Mouse (Mus musculus) right cerebral cortex, adult 2 months (tissue): ENCODE measurements at regions not wholly inside any gene's neighbourhood (a gene's known extent, or its start where the extent isn't known, plus 50 kb on each side); places are given as distances from the start of the nearest gene placed in this dataset.

Experiments used
- DNase-seq, 2 experiments: peaks; one replicate each; pipeline ENCODE4 v3.0.0; 2021 to 2022; ENCODE audit warnings: low spot score in 2 of 2

DNA sequence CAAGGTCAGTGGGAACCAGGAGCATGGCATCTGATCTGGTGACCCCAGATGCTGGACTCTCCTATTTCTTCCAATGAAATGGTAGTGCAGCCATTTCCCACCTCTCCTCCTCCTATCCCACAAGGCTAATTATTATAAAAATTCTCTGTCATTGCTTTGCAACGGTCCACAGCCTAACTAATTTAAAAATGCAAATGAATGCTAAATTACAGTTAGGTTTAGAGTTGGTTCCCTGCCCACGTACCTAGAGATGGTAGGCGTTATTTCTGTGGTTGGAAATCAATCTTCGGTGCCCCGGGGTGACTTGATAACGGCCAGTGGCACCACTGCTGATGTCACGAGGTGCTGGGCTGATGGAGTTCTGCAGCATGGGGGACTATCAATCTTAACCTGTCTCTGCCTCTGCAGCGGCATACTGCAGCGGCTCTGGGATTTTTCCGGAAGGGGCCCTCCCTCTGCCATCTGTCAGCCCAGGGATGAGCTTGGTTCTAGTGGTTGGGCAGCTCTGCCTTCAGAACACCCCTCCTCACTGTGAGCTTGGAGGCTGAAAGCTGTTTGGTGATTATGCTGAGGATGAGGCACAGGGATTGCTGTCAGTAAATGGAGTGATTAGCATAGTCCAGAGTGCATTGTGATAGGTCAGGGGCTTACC is 66.5 kb downstream of the Nmur2 start:
- peak; percentile 65 to 70 for DNase-seq

DNA sequence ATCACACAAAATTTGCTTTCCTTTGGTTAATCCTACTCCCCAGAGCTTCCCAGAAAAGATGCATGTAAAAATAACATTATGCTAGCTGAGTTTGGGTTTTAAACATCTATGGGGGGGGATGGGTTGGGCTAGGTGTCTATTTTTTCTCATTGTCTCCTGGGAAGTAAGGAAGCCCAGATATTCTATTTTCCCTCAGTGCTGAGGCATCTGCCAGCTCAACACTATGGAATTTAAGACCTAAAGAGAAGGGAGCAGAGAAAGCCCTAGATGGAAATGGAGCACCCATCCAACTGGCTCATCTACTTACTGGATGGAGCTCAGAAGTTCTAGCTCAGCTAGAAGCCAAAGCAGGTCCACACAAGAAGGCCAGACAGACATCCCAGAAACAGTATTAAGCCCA is 74.2 kb downstream of the Nmur2 start:
- DNase-seq, result no peak

DNA sequence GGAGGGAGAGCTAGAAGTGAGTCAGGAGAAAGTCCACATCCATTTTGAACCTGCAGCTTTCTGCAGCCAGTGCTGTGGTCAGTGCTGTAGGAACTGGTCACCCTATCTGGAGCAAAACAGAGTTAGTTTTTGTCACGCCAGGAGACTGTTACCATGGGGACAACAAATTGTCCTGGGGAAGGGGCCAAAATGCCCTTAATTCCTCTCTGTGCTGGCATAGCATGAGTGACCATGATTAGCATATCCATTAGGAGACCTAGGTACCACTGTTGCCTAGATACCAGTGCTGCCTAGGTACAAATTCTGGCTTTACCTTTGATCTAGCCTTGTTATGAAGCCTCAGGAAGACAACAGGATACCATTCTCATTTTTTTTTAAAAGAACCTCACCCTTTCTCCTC is 82.4 kb downstream of the Nmur2 start:
- DNase-seq, result peak in 1 of 2 experiments; percentile 39

DNA sequence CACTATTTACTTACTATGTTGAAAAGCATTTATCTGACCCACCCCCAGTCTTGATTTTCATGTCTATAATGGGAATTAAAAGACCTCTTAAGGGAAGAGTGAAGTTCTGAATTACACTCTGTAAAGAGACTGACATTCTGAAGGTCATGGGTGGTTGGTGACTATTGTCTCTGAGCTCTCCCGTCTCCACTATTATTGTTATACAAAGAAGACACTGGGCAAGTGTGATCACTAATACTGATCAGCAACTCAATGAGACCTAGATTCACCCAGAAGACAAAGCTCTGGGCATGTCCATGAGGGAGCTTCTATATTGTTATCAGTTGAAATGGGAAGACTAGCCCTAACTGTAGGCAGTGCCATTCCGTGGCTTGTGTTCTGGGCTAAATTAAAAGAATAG is 83.5 kb downstream of the Nmur2 start:
- no peak for DNase-seq

DNA sequence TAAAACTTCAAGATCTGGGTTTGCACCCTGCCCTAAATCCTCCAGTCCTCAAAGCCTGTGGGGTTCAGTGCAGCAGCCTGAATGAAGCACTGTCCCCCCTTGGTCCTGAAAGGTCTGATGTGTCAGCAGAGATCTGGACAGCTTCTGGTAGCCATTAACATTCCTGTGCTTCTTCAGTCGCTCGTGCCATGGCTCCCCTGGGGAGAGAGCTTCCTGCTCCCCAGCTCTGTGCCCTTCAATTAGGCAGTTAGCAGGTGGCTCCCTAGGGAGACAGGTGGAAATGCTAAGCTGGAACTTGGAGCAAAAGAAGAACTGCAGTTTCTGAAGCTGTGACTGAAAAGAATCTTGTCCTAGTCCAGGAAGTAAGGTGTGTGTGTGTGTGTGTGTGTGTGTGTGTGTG is 87.1 kb downstream of the Nmur2 start:
- no peak for DNase-seq

DNA sequence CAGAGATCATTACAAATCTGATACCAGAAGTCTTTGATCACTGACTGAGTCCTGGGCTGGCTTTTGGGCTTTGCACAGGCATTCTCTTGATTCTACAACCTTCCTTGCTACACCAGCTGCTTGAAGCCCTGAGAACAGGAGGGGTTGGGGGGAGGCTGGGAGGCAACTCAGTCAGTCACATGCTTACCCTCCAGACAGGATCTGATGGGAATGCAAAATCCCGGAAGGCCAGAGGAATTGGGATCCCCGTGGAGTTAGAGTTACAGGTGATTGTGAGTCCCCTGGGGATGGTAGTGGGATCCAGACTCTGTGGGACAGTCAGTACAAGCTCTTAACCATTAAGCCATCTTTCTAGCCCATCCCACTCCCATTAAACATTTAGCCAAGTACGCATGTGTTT is 91.2 kb downstream of the Nmur2 start:
- no peak for DNase-seq

DNA sequence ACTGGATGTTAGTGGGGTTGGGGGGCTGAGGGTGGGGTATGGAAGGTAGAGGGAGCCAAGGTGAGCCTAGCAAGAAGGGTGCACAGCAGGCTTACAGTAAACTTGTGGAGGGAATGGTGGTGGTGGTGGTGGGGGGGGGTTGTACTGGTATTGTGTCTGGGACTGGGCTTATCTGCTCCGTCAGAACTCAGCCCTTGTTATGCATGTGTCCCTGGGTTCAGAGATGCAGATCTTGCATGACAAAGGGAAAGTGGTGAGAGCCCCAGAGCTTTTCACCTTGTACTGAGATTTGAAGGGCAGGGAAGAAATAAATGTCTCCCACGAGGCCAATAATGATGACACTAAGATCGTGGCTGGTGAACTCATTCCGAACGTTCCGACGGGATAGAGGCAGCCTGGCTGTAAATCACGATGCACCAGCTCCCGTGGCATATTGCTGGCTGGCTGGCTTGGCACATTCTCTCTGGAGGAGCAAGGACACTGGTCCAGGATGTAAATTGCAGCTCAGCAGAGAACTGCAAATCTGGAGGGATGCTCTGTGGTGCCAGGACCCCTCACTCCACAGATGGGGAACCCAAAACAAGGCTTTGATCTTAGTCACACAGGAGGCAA is 94.1 kb downstream of the Nmur2 start:
- DNase-seq, result no peak

DNA sequence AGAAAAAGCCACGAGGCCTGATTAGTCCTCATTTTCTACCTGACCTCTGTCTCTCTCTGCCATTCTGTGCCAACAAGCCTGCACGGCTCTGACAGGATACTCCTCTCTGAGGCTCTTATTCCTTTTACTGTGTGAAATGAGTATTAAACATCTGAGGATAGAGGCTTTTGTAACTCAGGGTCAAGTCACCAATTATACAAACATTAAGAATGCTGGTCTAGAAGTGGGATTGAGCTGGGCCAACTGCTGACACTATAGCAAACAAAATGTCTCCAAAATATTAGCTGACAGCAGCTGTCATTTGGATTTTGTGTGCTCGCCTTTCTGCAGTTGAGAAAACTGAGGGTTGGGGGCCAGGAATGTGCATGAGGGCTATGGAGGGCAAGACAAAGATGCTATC is 94.8 kb downstream of the Nmur2 start:
- DNase-seq, result no peak

DNA sequence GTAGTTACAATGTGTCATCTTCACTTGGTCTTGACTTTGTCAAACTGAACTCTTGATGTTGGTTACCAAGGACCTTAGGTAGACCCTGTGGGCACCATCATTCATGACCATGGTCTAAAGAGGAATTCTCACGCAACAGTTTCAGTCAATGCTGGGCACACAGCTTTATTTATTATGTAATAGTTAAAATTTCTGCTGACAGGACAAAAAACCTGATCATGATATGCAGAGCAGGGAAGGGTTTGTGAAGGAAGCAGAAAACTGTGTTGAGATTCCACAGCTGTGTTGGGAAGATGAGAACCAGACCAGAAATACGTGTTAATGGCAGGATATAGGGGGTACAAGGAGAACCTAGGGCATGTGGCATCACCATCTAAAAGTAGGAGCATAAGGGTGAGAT is 100.8 kb downstream of the Nmur2 start:
- no peak for DNase-seq

DNA sequence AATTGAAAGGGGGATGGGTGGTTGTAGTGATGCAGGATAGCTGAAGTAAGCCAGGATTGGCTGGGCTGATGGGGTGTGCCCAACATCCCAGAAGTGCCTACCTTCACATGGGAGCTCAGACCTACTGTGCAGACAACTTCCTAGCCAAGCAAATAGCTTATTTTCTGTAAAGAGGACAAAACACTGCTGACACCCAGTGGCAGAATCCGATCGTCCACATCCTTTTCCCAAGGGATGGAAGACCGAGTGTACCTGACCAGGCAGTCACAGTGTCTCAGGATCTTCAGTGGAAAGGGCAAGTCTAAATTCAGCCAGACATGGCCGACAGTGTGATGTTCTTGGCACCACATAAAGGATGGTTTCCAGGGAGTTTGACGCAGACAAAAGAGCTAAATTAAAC is 114.4 kb downstream of the Nmur2 start:
- peak; percentile 16 to 22 for DNase-seq

DNA sequence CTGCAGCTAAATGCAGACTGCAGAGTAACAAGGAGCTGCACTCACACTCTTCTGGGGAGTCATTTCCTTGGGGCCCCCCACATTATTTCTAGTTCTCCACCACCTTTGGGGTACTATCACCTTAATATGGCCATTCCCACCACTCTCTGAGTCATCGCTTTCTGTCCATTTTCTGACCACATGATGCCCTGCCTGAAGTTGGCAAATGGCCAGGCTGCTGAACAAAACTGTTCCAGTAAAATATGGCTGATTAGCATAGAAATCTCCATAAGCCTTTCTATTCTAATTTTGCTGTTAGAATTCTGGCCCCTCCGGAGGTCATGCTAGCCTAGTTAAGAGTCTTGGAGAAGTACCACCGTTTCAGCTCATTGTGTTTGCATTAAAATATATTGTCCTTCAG is 121.7 kb downstream of the Nmur2 start:
- DNase-seq, result no peak

DNA sequence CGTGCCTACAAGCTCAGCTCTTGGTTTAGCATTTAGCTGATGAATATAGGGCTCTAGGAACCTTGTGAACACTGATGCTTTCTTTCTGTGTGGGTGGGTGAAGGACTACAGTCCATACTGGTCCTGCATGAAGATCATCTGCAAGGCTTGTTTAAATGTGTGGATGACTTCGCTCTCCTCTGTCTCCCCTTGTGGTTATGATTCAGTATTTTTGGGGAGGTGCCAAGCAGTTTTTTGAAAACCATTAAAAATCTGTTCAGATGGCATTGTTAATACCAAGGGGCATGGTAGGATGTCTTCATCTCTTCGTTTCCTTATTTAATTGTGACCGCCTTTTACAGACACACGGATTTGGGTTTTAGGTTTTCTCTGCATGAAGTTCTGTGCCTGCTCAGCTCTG is 122.4 kb downstream of the Nmur2 start:
- DNase-seq, result no peak

DNA sequence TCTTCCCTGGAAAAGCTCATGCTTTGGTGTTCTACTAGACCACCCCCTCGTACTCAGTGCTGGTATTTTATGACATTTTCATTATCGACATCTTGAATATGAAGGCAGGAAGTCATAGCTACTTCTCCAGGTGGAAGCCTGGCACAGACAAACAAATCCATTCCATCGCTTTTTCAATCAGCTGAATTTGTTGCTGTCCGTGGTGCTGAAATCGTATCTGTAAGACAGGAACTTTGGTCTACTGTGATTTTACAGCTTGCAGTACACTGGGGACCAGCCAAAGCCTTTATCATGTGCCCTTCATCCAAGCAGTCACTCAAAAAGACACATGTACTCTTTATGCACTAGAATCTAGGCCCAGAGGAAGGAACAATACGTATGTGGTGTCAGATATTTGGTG is 143.3 kb downstream of the Nmur2 start:
- no peak for DNase-seq

DNA sequence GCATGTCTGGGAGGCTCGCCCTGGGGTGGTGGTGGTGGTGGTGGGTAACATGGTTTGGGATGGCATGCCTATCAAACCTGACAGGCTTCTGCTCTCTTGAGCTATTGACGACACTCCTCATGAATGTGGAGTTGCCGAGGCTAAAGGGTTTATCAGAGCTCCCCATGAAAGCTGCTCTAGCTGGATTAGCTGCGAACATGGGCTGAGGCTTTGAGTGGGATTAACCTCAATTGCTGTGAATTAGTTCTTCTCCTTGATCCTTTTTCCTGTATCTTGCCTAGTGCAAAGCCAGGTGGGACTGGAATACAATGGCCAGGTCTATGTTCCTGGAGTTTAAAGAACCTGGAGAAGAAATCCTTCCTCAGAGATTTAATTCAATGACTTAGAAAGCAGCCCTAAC is 150.6 kb downstream of the Nmur2 start:
- no peak for DNase-seq

DNA sequence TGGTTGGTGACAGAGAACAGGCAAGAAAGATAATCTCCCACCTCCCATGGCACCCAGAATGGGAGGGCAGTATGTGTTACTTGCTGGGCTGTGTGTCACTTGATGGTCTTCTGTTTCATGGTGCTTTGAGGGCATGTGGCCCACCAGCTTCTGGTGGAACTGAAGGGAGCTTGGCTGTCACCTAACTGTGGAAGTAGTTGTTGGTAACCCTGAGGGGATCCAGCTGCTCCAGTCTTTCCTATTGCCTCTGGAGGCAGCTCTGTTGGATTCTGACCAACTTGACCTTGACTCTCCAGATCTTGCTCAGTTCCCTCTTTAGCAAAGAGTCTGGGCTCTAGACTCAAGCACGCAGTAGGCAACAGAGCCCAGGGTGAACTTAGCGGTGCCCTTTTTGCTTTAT is 162.2 kb downstream of the Nmur2 start:
- DNase-seq, result no peak

DNA sequence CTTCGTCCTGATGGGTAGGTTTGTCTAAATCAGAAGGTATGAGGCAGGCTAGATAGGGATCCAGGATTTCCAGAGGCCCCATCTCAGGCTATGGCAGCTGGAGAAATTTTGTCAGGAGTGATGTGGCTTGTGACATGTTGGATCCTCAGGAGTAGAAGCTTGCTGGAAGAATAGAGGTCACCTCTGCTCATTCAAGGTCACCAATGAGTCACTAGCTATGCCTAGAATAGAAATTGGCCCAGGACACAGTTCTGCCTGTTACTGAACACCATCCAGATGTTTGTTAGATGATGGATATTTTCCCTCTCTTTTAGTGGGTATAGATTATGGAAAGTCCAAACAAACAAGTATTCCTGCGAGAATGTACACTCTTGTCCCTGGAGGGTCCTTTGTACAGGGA is 173.7 kb downstream of the Nmur2 start:
- DNase-seq, result no peak

DNA sequence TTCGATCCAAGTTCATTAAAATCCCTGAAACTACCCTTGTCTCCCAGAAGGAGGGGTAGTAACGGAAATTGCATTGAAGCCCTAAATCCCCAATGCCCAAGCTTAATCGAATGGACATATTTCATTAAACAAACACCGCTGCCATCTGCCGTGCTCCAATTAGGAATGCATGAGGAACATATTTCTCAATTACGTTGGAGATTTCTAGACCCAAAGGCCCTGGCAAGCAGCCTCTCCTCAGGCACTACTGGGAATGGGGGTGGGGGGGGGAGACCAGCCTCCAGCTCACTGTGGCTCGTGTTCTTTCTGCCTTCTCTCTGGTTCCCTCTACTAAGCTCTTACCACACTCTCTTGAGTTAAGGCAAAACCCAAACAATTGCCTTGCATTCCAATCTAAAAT is 181.6 kb downstream of the Nmur2 start:
- DNase-seq, result no peak

DNA sequence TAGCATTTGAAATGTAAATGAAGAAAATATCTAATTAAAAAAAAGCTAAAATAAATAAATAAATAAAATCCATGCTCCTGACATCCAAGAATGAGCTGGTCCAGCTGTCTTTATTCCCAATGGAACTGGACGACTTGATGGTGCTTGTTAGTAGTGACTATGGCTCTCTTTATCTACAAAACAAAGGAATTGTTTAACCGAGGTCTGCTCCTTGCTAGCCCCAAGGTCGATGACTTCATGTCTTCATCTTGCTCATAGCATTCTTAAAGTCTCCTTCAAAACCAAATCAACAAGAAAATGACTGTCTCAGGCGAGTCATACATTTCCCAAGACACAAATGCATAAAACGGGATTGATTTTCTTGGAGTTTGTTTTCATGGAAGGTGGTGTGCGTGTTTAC is 212.5 kb upstream of the Glra1 start:
- DNase-seq, result no peak

DNA sequence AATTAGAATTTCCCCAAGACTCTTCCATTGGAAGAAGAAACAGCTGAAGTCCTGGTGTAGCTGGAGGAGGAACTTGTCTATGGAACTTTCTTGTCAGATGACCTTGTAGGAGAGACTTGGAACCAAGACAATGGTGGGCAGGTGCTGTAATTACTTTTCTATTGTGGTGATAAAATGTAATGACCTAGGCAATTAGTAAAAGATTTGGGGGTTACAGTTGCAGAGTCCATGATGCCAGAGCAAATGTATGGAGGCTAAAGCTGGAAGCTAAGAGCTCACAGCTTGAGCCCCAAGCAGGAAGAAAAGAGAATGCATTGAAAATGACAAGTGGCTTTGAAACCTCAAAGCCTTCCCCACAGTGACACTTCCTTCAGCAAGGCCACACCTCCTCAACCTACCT is 208.6 kb upstream of the Glra1 start:
- DNase-seq, result no peak

DNA sequence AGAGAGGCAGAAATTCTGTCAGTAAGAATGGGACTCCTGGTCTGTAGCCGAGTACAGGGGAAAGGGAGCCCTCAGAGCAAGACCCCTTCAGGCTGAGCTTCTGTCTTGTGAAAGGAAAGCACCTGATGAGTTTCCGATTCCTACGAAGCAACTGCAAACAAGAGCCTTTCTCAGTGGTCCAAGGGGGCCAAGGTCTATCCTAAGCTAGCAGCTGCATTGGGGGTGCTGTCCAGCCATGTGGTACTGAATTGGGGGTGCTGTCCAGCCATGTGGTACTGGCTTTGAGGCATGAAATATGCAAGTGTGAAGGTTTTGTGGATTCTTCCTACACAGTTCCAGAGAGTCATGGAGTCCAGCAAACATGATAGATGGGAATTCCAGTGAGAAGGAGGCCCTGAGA is 202.7 kb upstream of the Glra1 start:
- no peak for DNase-seq

DNA sequence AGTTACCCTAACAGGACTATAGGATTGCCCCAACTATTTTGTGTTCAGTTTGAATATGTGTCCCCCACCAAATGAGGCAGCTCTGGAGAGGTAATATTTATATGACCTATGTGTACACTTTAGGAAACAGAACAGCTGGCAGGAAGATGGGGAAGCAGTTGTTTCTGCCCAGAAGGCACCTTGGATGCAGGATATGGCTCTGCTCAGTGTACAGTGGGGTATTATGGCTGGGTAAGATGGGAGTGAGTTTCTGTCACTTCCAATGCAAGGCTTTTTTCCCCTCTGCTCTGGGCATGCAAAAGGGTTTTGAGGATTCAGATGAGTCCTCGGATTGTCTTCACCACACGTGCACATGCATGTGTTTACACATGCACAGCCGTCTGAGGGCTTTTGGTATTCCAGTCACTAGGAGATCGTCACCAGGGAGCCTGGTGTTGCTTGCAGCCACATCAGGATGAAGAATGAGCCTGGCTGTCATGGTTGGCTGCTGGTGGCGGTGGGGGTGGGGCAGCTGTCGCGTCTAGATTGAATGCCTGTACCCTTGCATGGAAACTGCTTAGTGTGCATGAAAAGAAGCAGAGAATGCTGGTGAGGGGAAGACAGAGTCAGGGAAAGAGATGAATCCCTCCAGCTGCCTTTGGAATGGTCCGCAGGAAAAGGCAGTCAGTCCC is 183.3 kb upstream of the Glra1 start:
- DNase-seq, result no peak

DNA sequence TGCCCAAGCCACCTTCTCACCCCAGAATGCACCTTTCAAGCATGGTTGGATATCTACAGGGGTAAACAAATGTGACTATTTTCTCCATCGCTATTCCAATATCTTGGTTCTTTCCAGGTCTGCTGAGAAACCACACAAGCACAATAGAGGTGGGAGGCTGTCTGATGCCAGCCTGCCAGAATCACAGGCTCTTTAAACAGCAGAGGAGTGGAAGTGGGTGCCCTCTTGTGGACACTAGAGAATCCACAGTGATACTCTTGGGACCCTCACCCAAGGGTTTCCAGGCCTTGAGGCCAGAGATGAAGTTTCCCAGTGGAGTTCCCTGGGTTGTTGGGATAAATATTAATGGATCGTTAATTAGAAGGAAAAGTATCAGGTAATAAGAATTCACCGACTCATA is 181.6 kb upstream of the Glra1 start:
- DNase-seq, result peak in 1 of 2 experiments; percentile 25

DNA sequence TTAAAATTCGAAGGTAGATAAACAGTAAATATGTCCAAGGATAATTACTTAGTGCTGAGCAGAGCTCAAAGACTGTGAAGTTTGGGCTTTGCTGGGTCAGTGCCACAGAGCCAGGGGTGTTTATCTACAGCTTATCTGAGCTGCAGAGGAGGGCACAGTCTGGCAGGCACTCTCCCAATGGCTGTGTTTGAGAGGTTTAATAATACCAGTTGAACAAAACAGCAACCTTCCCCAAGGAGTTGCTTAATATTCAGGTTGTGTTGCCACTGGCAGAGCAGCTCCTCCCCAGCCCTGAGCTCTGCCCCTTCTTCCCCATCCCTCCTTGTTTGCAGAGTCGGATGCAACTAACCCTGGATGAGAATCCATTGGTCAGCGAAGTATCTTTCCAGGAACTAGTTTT is 173.0 kb upstream of the Glra1 start:
- DNase-seq, result no peak

DNA sequence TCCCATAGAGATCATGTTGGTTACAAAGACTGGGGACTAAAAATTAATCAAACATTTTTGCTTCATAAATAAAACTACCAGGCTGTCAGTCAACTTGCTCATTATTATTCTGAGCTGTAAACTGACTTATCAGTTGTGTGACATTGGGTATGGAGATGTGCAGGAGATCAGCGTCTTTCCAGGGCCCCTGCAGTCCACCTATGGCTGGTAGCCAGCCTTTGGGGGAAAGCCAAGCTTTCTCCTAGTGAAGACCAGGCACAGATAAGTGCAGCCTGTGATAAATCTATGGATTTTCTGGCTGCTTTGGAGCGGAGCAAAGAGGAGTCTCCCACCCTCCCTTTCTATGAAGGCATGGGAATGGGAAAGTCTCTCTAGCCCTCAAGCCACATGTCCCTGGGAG is 172.0 kb upstream of the Glra1 start:
- DNase-seq, result no peak
